Mouse (Mus musculus) A20 (cell line): ENCODE data around the gene Gm21964.
A peak's percentile ranks its signal among the peaks of the same experiment; 100 is the strongest.

Source experiments
- DNase-seq: peaks from one replicate; pipeline ENCODE4 v3.0.0-alpha.2; 2011; ENCODE audit warnings: low read depth, low spot score

Gene Gm21964

GRCm38 (mm10) chr8:110100907-110101306, at the start of gene Gm21964:
Gene Gm21964 (plus strand): TSS chr8:110101207.
- no peak for DNase-seq

- DNase-seq, result no peak
These were observed 49.8 kb upstream of the Gm21964 start for GRCm38 (mm10) chr8:110051208-110051607.

- no peak for DNase-seq
These were observed 42.8 kb upstream of the Gm21964 start for GRCm38 (mm10) chr8:110058207-110058606.

- no peak for DNase-seq
These were observed 36.8 kb upstream of the Gm21964 start for GRCm38 (mm10) chr8:110064161-110064560.

- DNase-seq, result no peak
These were observed 36.2 kb upstream of the Gm21964 start for GRCm38 (mm10) chr8:110064606-110065365.

GRCm38 (mm10) chr8:110065676-110066075, 35.3 kb upstream of the Gm21964 start:
- no peak for DNase-seq

GRCm38 (mm10) chr8:110069706-110070105, 31.3 kb upstream of the Gm21964 start:
- DNase-seq, result no peak

GRCm38 (mm10) chr8:110071600-110071999, 29.4 kb upstream of the Gm21964 start:
- peak; percentile 65 for DNase-seq

GRCm38 (mm10) chr8:110074496-110074895, 26.5 kb upstream of the Gm21964 start:
- DNase-seq, result no peak

GRCm38 (mm10) chr8:110079282-110080221, 21.5 kb upstream of the Gm21964 start, which contains the start of gene Zfp612:
Gene Zfp612 (plus strand): TSS chr8:110079746.
- DNase-seq, result peak; percentile 86

- no peak for DNase-seq
These were observed 18.4 kb upstream of the Gm21964 start for GRCm38 (mm10) chr8:110082416-110083105.

- no peak for DNase-seq
These were observed 9.1 kb upstream of the Gm21964 start for GRCm38 (mm10) chr8:110091869-110092268.

GRCm38 (mm10) chr8:110101676-110102075, 669 bp downstream of the Gm21964 start:
- DNase-seq, result no peak

GRCm38 (mm10) chr8:110102653-110103052, 1.6 kb downstream of the Gm21964 start, which contains the start of gene Gm17720:
Gene Gm17720 (minus strand): TSS chr8:110102753.
- DNase-seq, result peak; percentile 17

- peak; percentile 30 for DNase-seq
These were observed 18.7 kb downstream of the Gm21964 start for GRCm38 (mm10) chr8:110119715-110120114.

GRCm38 (mm10) chr8:110130537-110130936, 29.5 kb downstream of the Gm21964 start:
- peak; percentile 72 for DNase-seq

GRCm38 (mm10) chr8:110134236-110134635, 33.2 kb downstream of the Gm21964 start:
- no peak for DNase-seq

GRCm38 (mm10) chr8:110135515-110135914, 34.5 kb downstream of the Gm21964 start:
- DNase-seq, result no peak

GRCm38 (mm10) chr8:110140156-110140555, 39.1 kb downstream of the Gm21964 start:
- DNase-seq, result peak; percentile 29

GRCm38 (mm10) chr8:110140770-110141169, 39.8 kb downstream of the Gm21964 start:
- no peak for DNase-seq

GRCm38 (mm10) chr8:110145538-110145937, 44.5 kb downstream of the Gm21964 start:
- peak; percentile 71 for DNase-seq

GRCm38 (mm10) chr8:110152951-110153350, 51.9 kb downstream of the Gm21964 start:
- DNase-seq, result no peak
